Mouse (Mus musculus): ENCODE results near the gene Tmem242. TPM values are rescaled to one million over a fixed set of nuclear protein-coding genes. Genes with fewer than 3 reads are reported as not detected.
"Not testable (repeated sequence)": the region's sequence is repeated elsewhere in the genome, so short reads cannot be mapped to it uniquely, and the experiment has no call there.

The Tmem242 gene
- 10 to 100 TPM; 83.6 to 89.6 TPM for total RNA-seq (2021)
- long read RNA-seq, experiment 1, transcript Tmem242-201 (4 exons, 948 nt): major isoform, 23 of 33 reads
- long read RNA-seq, experiment 1, partial matches to known transcripts: 10 of 33 reads
- long read RNA-seq, experiment 1, other reads (novel, unspliced or antisense): 0 of 33 reads
- long read RNA-seq, experiment 2, transcript Tmem242-201 (4 exons, 948 nt): major isoform, 50 of 58 reads
- long read RNA-seq, experiment 2, partial matches to known transcripts: 5 of 58 reads
- long read RNA-seq, experiment 2, other reads (novel, unspliced or antisense): 1 of 58 reads

- peak; percentile 94 to 96 for DNase-seq (ENCODE audit: low spot score in 2 of 2)
Observed at GRCm38 (mm10) chr17:5440159-5440971, at the start of gene Tmem242. TSS of gene Tmem242 (minus strand) at chr17:5440259.

- no peak for DNase-seq (ENCODE audit: low spot score in 2 of 2)
Observed at GRCm38 (mm10) chr17:5488156-5488555, 48.1 kb upstream of the Tmem242 start.

DNA sequence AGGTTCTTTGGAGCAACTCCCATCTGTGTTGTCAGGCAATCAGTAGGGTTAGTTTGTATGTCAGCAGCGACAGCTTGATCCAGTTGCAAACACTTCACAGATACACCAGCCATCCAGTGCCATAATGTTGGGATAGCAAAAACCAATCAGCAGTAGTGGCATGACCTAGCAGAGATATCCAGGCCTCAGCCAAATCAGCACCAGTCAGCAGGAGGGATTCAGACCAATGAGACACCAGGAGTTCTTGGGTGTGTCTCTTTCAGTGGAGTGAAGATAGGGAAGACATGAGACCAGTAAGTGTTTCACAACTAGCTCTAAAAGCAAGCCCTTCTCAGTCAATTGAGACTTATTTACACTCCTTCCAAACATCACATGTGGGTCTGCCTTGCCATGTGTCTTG, 44.6 kb upstream of the Tmem242 start:
- DNase-seq (ENCODE audit: low spot score in 2 of 2): no peak

GRCm38 (mm10) chr17:5483456-5483855, 43.4 kb upstream of the Tmem242 start:
- DNase-seq (ENCODE audit: low spot score in 2 of 2): no peak

DNA sequence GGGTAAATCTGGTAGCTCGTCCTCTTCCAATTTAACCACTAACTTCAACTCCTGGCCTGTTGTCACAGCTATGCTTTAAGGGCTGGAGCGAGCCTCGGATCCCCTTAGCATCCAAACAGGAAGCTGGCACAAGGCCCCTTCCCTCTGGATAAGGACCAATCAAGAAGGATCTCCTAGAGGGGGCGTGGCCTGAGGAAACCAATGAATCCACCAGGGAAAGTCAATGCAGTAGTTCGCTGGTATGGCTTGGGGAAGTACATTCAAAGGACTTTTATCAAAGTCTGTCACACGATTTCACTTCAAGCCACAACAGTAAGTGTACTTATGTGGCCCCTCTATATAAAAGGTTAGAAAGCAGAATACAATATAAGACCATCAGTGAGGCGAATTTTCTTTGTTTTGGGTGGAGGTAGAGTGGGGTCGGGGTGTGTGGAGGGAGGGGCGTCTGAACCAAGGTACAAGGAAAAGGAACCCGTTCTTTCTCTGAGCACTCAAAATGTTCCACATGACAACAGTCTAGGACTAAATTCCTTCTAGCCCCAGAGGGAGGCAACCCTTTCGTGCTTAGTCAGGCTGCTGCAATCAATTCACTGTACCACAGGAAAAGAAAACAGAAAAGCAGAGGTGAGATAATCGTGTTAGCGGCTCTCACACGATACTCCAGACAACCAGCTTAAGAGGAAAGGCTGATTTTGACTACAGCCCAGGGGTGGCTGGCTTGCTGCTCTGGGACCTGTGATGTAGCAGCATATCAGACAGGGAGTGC, 36.1 kb upstream of the Tmem242 start:
- no peak for DNase-seq (ENCODE audit: low spot score in 2 of 2)

GRCm38 (mm10) chr17:5472268-5472667, 32.2 kb upstream of the Tmem242 start:
- DNase-seq (ENCODE audit: low spot score in 2 of 2): no peak

DNA sequence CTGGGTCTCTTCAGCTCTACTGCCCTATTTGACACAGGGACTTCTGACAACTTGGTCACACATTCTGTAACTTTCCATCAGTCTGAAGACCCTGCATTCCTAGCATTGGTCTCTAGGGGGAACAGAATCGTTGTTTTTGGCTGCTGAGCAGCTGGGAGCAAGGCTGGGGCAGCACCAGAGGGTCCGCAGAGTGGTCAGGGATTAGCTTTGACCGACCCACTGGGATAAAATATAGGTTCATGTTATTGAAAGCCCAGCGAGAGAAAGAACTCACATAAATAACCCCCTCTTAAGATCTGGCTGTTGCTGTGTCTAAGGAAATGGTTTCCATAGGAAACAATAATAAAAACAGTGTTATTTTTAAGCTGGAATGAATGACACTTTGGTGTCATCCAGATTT, 27.1 kb upstream of the Tmem242 start:
- DNase-seq (ENCODE audit: low spot score in 2 of 2): no peak

DNA sequence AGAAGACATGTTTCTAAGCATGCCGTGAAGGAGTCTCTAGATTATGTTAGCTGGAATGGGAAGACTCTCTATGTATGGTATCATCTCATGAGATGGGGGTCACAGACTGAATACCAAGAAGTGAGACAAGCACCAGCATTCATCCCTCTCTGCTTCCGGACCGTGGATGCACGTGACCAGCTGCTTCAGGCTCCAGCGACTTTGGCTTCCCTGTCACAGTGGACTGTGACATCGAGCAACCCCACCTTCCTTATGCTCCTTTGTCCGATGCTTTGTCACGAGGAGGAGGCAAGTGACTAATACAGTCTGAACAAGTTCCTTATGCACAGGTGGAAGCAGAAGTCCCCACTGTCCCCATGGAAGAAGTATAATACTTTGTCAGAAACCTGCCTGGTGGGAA, 26.7 kb upstream of the Tmem242 start:
- no peak for DNase-seq (ENCODE audit: low spot score in 2 of 2)

- no peak for DNase-seq (ENCODE audit: low spot score in 2 of 2)
Observed at GRCm38 (mm10) chr17:5463912-5464311, 23.9 kb upstream of the Tmem242 start.

DNA sequence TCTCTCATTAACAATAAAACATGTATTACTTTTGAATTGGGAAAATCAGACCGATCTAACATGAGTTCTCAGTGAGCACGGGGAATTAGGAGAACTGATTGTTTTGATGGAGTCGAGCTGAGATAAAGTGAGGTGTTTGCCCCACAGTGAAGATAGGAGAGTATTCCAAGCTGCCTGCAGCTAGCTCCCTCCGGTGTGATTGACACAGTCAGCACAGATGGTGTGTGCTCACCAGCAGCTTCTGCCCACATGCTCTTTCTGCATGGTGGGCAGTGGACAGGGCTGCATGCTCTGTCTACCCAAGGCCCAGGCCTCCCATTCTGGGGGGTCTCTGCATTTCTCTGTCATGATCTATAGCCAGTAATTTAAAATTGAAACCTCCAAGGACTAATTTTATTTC, 13.6 kb upstream of the Tmem242 start:
- no peak for DNase-seq (ENCODE audit: low spot score in 2 of 2)

- no peak for DNase-seq (ENCODE audit: low spot score in 2 of 2)
Observed at GRCm38 (mm10) chr17:5443751-5444150, 3.7 kb upstream of the Tmem242 start.

DNA sequence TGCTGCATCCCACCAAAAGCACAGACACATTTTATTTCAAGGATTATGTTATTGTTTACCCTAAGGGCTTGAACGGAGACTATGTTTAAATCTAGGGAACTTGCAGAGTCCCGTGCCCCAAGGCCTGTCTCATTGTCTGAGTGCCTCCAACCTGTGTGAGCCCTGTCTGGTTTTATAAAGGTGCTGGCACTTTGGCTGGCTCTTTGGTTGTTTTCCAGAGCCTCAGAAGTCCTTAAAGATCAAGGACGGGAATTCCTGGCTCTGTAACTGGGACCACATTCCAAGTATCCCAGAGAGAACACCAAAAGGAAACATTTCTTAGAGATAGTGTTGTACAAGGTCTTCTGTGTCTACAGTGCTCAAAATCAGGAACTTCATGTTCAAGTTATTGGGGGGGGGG, 3.2 kb upstream of the Tmem242 start:
- no peak for DNase-seq (ENCODE audit: low spot score in 2 of 2)

GRCm38 (mm10) chr17:5442403-5442802, 2.3 kb upstream of the Tmem242 start:
- DNase-seq (ENCODE audit: low spot score in 2 of 2): not testable (repeated sequence)

DNA sequence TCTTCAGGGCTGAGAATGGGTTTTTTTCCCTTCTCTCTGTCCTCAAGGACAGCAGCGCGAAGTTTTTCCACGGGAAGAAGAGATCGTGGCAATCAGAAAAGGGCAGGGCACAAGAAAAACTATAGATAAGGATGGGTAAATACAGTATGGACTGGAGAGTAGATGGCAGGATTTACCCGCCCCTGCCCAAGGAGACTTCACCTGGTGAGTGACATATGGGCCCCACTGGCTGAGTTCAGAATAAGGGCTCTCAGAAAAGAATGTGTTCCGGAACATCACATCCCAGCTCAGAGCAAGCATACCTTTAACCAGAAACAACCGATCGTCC, 264 bp downstream of the Tmem242 start:
- DNase-seq (ENCODE audit: low spot score in 2 of 2): no peak

DNA sequence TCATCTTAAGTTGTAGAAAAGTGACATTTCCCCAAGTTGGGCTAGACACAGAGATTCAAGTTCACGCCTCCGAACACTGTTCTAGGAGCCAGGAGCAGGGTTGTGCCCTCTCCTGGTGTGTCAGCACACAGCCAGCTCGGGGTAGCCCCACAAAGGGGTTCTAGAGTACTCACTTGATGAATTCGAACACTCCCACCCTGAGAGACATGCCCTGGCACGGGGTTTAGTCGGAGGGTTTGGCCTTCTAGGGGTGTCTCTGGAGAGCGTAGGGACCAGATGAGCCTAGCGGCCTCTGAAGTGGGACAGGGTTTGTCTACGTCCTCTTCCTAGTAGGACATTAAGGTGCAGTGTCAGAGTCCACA, 10.3 kb downstream of the Tmem242 start:
- no peak for DNase-seq (ENCODE audit: low spot score in 2 of 2)

DNA sequence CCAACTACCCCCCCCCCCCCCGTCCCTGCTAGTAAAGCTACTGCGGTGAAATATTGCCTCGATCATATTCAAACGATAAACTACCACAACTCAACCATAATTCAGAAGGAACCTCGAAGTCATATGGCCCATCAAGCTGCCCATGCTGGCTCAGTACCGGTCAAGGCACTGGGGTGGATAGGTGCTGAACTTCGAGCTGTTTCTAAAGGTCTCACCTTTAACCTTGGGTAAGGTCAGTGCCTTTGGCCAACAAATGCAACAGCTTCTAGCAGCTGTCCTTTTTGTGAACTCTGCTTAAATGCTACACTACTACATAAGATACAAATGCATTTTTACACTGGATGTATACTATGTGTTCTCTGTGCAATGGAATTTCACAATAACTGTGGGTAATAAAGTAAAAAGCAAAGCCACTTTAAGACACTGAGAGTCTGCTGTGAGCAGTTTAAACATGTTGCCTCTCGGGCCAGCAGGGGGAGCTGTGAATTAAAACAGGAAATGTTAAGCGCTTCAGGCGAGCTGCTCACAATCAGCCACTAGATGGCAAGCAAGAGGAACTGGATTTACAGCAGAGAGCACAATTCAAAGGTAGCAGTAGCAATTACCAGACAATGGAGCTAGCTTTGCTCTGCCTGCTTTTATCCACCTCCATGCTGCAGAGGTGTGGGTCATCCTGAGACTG, 10.8 kb downstream of the Tmem242 start:
- DNase-seq (ENCODE audit: low spot score in 2 of 2): peak; percentile 92 to 97

GRCm38 (mm10) chr17:5425204-5425603, 14.9 kb downstream of the Tmem242 start:
- DNase-seq (ENCODE audit: low spot score in 2 of 2): no peak

DNA sequence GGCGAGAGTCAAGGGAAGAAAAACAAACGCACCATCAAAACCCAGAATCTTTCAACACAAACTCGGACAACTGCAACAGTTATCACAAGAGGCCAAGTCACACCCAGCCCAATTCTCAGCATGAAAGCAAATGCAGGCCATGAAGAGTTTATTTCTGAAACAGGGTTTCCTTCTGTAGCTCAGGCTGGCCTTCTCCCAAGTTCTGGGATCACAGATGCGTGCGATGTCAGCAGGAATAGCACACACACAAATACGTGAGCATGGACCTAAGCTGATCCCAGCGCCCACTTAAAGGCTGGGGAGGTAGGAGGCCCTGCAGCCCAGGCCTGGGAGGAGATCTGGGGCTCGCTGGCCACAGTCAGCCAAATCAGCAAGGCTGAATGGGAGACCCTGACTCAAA, 15.9 kb downstream of the Tmem242 start:
- DNase-seq (ENCODE audit: low spot score in 2 of 2): no peak

DNA sequence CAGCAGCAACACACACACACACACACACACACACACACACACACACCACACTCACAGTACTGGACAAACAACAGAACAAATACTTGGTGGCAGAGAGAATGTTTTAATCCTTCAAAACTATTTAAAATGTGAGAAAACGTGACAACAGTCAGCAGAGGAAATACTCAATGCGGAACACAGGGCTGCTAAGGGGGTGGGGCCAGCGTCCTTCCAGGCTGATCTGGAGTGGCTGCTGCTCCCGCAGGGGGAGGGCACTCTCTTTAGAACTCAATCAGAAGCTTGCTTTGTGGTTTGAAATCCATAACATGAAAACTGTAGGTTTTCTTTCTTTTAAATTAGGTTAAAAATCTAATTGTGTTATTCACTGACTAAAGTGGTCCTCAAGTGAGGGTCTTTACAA, 18.2 kb downstream of the Tmem242 start:
- DNase-seq (ENCODE audit: low spot score in 2 of 2): no peak

- DNase-seq (ENCODE audit: low spot score in 2 of 2): no peak
Observed at GRCm38 (mm10) chr17:5419771-5420518, 20.1 kb downstream of the Tmem242 start.

DNA sequence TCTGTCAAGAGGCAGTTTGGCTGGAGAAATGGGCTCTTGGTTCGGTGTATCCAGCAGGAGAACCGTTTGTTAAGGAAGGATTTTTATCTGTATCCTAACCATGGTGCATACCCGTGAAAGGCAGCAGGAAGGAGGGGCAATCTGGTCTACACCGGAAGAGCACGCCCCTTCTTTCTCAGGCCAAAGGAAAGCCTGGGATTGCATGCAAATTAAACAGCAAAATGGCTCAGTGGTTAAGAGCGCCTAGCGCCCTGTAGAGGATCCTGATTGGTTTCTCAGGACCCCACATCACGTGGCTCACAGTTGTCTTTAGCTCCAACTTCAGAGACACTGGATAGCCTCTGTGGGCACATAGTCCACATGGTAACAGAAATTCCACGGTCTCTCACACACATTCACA, 21.0 kb downstream of the Tmem242 start:
- no peak for DNase-seq (ENCODE audit: low spot score in 2 of 2)

Measured in layer of hippocampus, postnatal 14 days (tissue).